Mouse (Mus musculus): ENCODE measurements around the gene Cfap69.

- no peak for TF ChIP-seq CTCF (IDR thresholded peaks at IDR 0.05; ENCODE audit: control insufficient read depth, insufficient read depth, insufficient read length)
- TF ChIP-seq MYOG (IDR thresholded peaks at IDR 0.05; ENCODE audit: control insufficient read depth, extremely low read depth, insufficient read length), result no peak
- no peak for TF ChIP-seq USF1 (IDR thresholded peaks at IDR 0.05; ENCODE audit: low read depth)
- no peak for TF ChIP-seq MAX (IDR thresholded peaks at IDR 0.05)
- TF ChIP-seq FOSL1 (IDR thresholded peaks at IDR 0.05; ENCODE audit: insufficient read depth, low read length, poor library complexity, severe bottlenecking), result no peak
These were observed 43.6 kb upstream of the Cfap69 start for GRCm38 (mm10) chr5:5707341-5708278.
